Mouse (Mus musculus) testis, adult 2 months (tissue): ENCODE results near the gene 1700001P01Rik.

ENCODE experiments used
- CTCF ChIP-seq: fragments of 200-500 bp; IDR thresholded peaks from 2 replicates; pipeline ENCODE4 v1.5.1; 2012; ENCODE audit warnings: low read depth, mild to moderate bottlenecking, inconsistent platforms, low read length, moderate library complexity; ENCODE audit not compliant: control insufficient read depth, insufficient read depth, insufficient replicate concordance
- POLR2A ChIP-seq: fragments of 200-500 bp; IDR thresholded peaks from 2 replicates; pipeline ENCODE4 v1.6.1; 2012; ENCODE audit warnings: low read depth, mild to moderate bottlenecking, inconsistent platforms, low read length, moderate library complexity; ENCODE audit not compliant: control insufficient read depth

DNA sequence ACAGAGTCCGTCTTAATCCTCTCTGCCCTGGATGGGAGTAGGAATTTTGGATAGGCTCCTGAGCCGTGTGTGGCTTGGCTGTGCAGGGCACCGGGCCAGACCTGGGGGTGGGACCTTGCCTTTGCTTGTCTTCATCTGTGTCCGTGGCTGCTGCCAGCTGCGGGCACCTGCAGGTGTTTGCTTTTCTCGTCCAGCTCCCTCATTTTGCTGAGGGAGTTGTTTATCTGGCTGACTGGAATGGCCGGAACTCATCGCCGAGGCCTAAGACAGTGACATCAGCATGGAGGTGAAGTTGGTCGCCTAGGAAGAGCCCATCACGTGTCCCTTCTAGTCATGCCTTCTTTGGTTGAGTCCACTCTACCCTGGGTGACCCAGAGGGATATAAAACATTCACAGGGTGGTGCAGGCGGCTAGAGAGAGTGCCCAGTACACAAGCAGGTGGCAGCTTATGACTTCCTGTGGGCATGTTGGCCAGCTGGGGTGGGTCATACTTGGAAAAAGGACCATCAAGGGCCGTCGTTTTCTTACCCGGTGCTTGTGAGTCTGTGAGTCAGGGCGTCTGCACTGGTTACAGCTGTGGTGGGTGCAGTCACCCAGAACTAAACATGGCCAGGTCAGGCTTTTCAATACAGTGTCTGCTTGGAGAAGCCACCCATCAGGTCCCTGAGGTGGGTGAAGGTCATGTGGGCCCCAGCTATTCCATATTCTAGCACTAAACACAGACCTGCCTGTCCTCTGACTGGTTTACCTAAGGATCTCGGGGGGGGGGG is 38.2 kb upstream of the 1700001P01Rik start:
- TF ChIP-seq CTCF (no peak), POLR2A (no peak)
